Mouse (Mus musculus) thymus, postnatal 36 days (tissue): ENCODE measurements around the gene Vmn1r40.

Experiments used
- DNase-seq, 2 experiments: peaks; one replicate each; pipeline ENCODE4 v3.0.0; 2022; ENCODE audit warnings: mixed read lengths in 2 of 2

Vmn1r40 gene

DNA sequence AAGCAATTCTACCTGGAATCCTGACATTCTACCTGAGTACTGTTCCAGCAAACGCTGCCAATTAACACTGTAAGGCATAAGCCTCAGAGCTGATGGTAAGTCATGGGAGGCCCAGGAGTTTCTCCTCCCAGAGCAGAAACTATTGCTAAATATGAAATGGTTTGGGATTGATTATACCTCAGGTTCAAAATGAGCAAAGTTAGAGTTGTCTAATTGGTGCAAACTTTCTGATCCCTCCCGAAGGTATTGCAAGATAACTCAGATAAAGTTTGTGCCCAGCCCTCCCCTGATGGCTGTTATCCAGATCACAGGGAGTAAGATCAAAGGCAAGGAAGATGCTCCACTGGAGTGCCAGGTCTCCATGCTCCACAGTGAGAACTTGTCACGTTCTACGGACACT lies at the start of gene Vmn1r40:
Gene Vmn1r40, plus strand, starts transcription at position 301 of the 400 bp plus-strand sequence.
- DNase-seq, result no peak

DNA sequence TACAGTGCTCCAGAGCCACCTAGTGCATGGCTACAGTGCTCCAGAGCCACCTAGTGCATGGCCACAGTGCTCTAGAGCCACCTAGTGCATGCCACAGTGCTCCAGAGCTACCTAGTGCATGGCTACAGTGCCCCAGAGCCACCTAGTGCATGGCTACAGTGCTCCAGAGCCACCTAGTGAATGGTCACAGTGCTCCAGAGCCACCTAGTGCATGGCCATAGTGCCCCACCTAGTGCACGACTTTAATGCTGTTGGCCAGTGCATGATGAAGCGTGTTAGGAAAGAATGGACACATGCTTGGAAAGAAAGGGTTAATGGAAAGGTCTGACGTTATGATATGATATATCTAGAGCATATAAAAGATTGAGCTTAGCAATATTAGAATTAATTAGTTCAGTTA lies 49.0 kb upstream of the Vmn1r40 start:
- DNase-seq, result no peak

DNA sequence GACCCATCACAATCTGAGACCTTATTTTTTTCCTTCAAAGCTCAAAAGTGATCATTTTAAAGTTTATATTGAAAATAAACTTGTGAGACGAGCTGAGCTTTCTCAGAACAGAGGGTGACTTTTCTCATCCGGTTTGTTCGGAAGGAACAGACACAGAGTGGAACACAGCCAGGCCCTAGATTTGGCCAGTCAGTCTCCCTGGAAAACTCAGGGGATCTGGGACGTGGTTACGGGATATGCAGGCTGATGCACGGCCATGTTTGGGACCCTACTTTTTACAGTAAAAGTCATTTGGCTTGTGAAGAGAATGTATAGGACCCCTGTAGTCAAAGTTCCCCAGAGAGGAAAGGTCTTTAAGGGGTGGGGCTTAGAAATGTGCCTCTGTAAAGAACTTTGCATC lies 48.4 kb upstream of the Vmn1r40 start:
- no peak for DNase-seq

DNA sequence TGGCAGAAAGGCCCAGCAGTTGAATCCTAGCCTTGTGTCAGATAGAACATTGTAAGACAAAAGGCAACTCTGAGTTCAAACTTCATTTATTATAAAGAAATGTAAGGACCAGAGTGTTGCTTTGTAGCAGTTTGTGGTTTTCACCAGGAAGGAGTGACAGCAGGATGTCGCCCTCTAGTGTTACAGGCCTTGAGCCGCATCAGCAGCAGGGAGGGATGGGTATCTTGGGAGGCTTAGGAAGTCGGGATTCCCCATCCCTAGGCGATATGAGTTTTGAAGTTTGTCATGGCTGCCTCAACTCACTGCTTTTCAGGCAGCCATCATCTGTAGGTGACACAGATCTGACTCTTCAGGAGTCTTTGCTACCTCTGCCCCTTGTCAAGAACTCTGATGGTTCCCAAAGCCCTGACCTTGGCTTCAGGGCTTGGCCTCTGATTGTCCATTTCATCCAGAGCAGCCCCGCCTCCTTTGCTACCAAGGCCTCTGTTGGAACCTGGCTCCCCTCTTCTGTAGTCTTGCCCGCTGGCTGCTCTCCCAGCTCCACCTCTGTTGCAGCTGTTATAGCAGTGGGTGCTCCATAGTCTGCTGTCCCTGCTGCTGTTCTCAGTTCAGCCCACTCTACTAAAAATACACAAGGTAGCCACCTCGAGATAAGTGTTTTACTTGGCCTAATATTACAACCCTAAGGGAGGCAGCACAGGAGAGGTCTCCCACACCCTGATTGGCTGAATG lies 47.5 kb upstream of the Vmn1r40 start:
- DNase-seq, result peak in 1 of 2 experiments; percentile 22

DNA sequence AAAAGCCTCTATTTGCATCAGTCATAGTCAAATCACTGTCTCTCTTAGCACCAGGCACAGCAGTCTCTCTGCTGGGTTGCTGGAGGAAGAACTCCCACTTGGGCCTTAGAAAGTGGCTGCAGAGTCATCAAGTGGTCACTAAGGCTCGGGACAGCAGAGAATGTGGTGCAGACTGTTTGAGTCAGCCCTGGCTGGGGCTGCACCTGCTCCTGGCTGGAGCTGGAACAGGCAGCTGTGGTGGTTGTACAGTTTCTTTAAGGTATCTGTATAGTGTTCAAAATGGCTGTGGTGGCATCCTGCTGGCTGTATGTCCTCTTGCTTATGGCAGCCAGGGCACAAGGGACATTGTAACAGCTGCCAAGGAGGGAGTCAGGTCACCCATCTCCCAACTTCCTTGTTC lies 46.9 kb upstream of the Vmn1r40 start:
- DNase-seq, result no peak

DNA sequence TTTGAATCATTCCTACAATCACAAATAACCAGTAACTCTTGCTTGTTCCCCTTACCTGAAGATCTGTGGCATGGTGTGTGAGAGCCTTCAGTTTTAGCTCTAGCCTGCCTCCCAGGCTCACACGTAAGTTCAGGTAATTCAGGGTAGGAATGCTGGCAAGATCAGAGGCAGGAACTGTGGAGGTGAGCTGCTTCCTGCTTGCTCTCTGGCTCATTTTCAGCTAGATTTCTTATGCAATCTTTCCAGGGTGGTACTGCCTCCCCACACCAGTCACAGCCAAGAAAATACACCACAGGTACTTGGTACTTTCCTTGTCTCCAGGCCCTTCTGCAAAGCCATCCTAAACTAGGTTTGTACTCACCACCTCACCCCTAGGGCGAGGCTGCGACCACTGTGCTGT lies 44.8 kb upstream of the Vmn1r40 start:
- DNase-seq, result no peak

DNA sequence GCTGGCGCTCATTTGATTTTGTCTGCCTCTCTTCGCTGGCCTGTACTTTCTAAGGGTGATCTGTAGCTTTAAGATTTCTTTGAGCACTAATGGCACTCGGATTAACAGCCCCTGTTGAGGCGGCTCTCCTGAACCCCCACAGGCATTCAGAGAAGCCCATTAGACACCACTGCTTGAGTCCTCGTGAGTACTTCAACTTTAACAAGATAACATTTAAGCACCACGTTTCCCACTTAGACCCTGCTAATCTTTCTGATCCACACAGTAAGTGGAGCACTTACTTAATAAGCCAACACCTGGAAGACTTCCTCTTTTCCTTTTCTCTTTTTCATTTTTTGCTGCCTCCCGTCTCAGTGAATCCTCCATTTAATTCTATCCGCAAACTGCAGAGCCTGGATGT lies 42.2 kb upstream of the Vmn1r40 start:
- DNase-seq, result no peak

- DNase-seq, result no peak
These were observed 41.7 kb upstream of the Vmn1r40 start for GRCm38 (mm10) chr6:89665667-89666066.

DNA sequence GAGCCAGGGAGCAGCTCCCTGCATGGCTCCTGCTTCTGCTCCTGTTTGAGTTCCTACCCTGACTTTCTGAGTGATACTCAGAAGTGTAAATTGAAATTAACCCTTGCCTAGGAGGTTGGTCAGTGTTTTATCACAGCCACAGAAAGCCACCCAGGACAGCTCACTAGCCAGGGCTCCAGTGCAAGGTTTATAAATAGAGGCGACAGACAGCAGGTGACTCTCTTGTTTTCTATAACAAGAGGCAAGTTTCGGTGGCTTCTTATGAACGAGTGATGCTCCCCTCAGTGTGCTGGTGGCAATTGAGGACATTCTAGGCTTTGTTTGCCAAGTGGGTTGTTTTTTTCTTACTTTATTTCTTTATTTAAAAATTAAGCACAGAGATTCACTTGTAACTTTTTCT lies 40.4 kb upstream of the Vmn1r40 start:
- DNase-seq, result no peak

DNA sequence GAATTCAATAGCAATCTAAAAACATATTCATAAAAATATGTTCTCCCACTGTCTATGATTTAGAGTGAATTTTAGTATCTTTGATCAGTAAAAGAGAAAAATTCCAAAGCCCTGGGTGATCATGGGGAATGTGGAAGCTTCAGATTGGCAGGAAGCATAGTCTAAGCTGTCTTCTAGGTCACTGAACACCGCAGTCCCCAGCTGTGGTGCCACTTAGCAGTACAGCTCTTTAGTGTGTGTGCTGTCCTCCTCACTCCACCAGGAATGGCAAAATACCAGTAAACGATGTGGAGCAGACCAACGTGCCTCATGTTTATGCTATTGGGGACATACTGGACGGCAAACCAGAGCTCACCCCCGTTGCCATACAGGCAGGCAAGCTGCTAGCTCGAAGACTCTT lies 37.8 kb upstream of the Vmn1r40 start:
- DNase-seq, result no peak

GRCm38 (mm10) chr6:89671431-89671830 lies 35.9 kb upstream of the Vmn1r40 start:
- DNase-seq, result no peak

DNA sequence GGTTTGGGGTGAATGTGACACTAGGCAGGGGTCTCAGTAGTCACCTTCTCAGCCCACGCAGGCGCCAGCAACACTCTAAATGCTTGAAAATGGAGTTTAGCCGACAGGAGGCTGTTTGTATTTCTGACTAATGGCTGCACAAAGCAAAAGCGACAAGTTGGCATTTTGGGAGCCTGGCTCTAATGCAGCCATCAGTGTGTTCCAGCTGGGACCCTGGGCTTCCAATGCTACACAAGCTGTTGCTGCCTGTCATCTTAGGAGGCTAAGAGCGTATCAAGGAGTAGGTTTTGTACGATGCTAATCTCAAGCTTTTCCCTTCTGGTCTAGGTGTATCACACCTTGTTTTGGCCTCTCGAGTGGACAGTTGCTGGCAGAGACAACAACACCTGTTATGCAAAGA lies 34.7 kb upstream of the Vmn1r40 start:
- no peak for DNase-seq

DNA sequence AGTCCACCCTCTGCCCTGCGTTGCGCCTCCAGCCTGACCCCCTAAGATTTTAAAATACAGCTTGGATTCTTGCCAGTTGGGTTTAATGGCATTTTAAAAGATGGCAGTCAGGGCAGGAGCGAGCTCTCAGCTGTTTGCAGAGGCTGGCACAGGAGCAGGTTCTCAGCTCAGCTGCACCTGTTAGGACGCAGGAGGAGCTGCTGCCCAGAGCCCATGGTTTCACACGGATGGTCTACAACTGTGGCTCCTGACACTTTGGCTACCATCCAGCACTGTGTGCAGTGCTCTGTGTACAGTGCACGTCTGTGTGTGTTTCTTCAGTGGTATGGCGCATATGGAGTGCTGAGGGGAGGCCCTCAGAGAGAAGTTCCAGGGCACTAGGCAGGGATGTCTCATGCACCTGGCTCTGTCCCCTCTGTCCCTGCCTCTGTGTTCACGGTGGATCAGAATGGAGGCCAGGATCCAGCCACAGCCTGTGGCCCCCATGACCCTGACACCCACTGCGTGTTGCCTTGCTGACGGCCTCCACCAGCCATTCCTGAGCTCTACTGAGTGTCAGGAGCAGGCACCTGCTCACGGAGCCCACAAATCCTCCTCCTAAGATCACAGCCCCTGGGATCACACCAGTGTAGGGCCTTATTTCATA lies 34.1 kb upstream of the Vmn1r40 start:
- no peak for DNase-seq

DNA sequence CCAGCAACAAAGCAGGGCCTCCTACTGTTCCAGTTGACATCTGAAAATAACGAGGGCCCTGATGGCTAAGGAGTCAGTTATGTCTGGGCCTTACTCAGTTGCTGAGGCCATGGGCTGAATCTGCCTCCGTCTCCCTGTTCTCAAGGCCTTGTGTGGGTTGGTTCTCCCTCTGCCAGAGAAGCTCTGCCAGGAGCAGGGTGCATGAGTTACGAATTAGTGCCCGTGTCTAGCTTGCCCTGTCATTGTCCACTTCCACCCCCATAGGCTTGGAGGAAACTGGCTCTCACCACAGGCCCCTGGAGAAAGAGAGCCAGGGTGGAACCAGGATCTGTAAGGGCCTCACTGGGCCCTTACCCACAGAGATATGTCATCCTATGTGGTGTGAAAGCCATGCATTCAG lies 28.8 kb upstream of the Vmn1r40 start:
- no peak for DNase-seq

DNA sequence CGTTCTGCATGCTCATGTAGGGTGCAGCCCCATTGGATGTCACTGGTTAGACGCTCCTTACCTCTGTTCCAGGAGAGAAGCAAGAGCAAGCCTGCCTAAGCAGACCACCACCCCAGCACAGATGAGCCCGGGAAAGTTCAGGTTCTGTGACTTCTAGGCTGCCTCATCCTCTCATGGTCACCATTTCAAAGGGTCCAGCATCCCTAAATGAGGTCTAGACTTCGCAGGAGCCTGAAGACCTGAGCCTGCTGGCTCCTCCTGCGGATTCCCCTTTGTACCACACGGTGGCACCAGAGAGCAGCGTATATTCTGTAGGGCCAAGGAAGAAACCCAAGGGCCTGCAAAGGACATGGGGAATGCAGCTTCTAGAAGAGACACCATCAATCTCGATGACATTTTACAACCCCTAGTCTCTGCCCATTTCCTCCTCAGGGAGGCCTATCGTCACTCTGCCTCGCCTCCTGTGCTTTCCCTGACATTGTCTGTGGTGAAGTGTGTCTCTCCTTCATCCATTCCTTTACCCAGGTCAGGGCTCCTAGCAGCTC lies 28.0 kb upstream of the Vmn1r40 start:
- peak; percentile 41 to 55 for DNase-seq

- peak; percentile 64 to 74 for DNase-seq
These were observed 27.2 kb upstream of the Vmn1r40 start for GRCm38 (mm10) chr6:89680155-89680554.

GRCm38 (mm10) chr6:89684231-89684630 lies 23.1 kb upstream of the Vmn1r40 start:
- no peak for DNase-seq

DNA sequence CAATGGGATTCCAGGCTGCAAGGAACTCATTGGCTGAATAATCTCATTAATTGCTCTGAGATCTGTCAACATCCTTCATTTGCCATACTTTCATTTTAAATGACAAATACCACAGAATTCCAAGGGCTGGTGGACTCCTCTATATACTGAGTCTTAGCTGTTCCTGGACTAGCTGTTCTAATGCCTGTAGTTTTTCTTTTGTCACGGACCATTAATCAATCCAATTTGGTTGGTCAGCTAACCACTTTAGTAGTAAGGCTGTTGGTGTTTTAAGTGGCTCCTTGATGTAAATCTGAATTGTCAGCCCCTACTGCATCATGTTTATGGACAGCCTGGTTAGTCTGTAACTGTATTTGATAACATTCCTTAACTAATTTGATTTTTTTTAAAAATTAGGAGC lies 20.2 kb upstream of the Vmn1r40 start:
- DNase-seq, result no peak

DNA sequence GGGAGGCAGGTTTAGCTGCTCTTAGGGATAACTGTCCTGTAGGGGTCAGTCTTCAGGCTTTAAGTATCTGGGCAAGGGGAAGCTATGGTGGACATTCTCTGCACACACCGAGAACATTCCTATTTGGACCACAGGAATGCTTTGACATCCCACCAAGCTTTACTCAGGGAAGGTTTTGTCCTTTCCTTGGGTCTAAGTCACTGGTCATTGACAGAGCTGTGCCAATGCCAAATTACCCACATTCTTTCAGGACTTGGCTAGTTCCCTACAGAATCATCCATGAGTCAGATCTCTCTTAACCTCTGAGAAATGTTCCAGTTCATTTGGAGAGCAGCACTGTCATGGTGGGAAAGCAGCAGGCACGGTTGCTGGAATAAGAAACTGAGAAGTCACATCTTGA lies 716 bp upstream of the Vmn1r40 start:
- no peak for DNase-seq

DNA sequence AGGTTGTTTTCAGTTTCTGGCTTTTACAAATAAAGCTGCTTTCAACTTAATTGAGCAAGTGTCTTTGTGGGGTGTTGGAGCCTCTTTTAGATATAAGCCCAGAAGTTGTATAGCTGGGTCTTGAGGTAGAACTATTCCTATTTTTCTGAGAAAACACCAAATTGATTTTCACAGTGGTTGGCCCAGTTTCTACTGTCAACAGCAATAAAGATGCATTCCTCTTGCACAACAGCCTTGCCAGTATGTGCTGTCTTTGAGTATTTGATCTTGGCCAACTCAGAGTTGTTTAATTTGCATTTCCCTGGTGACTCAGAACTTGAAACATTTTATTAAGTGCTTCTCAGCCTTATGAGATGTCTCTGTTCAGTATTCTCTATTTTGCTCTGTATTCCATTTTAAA lies 10.7 kb downstream of the Vmn1r40 start:
- no peak for DNase-seq

- no peak for DNase-seq
These were observed 33.1 kb downstream of the Vmn1r40 start, which contains the start of gene Vmn1r41 for GRCm38 (mm10) chr6:89740466-89740865. Gene Vmn1r41 (plus strand): TSS chr6:89740766.

DNA sequence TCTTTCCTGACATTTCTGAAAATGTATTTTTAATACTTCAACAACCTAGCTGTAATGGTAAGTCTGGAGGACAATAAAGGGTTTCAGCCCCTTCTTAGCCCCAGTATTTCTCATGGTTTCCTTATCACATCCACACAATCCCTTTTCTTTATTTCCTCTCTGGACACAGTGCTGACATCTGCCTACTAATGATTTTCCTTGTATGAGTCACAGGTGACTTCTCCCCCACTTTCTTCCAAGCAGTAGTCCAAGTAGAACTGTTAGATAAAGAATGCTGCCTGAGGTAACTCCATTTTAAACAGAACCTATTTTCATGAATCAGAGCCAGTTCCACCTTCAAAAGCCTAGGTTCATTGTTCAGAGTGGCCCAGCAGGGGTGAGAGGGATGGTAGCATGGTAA lies 35.5 kb downstream of the Vmn1r40 start:
- no peak for DNase-seq
